Mouse (Mus musculus) NIH3T3 (cell line): Measurements from ENCODE around the gene Galntl5.
"Not testable (repeated sequence)": the region's sequence is repeated elsewhere in the genome, so short reads cannot be mapped to it uniquely, and the experiment has no call there.

Experiments used
- DNase-seq: peaks from one replicate; pipeline ENCODE4 v3.0.0-alpha.2; 2012; ENCODE audit warnings: low read depth

Galntl5 gene

DNA sequence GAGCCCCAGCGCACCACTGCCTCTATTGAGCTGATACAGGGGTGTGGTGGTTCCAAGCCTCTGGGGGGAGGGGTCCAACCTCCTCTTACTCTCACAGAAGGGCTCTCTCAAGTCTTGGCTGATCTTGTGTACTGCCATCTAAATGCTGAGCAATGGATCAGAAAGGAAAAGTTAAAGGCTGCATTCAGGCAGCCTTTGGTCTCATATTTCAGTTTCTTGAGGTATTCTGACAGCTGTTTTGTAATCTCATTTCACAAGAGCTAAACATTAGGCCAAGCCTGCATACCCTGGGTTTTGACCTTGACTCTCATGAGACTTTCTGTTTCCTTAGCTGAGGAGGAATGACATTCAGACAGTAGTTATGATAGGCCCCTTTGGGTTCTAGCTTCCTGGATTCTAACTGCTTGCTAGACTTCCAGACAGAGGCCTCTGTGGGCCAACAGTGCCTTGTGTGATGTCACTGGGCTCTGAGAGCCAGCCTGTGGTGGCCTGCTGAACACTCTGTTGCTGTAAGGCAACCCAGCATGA lies at the start of gene Galntl5:
Gene Galntl5 (plus strand): TSS at position 457 of the 528 bp plus-strand sequence.
- DNase-seq: peak; percentile 50

DNA sequence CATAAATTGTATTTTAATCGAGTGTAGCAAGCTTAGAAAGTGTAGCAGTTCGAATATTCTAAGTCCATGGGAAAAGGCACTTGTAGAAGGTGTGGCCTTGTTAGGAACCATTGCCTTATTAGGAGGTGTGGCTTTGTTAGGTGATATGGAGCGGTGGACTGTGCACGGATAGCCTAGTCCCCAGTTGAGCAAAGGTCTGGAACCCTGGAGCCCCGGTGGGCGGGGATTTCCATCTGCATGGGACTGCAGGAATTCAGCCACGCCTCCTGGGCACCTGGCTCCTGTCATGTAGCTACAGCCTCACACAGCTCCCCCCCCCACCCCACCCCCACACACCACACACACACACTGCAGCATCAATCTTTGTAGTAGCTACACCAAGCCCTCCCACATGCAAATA lies 34.6 kb upstream of the Galntl5 start:
- no peak for DNase-seq

DNA sequence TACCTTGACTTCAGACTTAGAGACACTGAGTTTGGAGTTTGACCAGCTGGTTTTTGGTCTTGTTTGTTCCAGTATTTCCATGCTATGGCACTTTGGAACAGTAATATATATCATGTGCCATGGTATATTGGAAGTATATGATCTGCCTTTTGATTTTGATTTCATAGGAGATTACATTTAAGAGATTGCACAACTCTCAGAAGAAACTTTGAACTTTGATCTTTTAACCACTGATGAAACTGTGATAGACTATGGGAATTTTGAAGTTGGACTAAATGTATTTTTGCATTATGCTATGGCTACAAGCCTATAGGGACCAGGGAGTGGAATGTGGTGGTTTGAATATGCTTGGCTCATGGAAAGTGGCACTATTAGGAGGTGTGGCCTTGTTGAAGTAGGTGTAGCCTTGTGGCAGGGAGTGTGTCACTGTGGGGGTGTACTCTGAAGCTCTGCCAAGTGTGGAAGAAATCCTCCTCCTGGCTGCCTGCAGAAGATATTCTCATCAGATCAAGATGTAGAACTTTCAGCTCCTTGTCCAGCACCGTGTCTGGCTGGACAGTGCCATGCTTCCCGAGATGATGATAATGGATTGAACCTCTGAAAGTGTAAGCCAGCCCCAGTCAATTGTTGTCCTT lies 31.8 kb upstream of the Galntl5 start:
- no peak for DNase-seq

DNA sequence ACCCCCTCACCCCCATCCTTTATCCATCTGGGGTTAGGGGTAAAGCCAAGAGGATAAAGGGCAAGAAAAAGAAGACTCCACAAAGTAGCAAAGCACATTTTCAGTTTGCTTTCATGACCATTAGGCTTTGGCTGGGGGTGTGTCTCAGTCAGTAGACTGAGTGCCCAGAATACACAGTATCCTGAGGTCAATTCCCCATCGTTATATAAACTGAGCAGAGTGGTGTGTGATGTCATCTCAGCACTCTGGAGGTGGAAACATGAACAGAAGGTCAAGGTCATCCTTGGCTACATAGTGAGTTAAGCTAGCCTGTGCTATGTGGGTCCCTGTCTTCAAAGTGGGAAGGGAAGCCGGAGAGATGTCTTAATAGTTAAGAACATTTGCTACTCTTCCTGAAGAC lies 27.8 kb upstream of the Galntl5 start:
- no peak for DNase-seq

DNA sequence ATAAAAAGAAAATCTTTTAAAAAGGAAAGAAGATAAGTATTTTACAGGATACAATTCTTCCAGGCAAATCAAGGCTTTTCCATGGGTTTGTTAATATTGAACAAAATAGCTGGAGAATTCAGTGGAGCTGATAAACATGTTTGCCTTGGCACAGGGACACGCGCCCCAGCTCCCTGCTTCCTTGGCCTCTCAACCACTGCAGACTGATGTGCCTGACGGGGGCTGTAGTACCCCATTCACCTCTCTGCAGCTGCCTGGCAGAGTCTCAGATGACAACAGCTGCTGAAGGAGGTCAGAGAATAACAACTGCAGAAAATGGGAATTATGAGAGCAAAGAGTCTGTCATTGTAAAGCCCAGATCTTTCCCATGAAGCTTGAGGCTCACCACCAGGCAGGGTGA lies 27.3 kb upstream of the Galntl5 start:
- no peak for DNase-seq

DNA sequence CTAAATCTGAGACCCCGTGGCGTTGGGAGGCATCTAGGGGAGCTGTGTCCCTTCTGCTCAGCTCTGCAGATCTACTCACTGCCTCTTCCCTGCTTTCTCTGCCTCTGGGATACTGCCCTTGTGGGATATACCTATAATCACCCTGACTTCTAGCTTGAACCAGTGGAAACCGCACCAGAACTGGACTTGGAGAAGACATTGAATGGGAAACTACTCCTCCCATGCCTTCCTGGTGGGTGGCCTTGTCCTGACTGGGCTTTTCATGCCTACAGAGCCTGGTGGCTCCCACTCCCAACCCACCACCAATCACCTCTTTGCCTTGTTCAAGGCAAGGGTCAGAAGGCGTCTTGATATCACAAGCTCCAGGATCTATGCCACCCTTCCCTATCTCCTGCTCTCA lies 26.4 kb upstream of the Galntl5 start:
- no peak for DNase-seq

DNA sequence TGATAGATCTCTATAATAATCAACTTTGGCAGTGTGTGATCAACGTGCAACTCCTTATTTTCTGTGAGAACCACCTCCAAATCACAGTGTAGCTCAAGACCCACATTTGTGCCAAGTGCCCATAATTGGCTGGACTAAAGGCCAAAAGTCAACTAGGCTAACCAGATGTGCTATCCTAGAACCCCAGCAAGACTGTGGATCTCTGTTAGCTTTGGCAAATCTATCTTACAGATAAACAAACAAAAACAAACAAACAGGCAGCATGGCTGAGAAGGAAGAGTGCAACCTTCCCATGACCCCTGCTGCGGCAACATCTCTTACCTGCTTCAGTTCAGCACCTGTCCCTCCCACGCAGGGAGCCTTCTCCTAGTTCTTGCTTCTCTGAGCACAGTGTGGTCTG lies 25.9 kb upstream of the Galntl5 start:
- no peak for DNase-seq

DNA sequence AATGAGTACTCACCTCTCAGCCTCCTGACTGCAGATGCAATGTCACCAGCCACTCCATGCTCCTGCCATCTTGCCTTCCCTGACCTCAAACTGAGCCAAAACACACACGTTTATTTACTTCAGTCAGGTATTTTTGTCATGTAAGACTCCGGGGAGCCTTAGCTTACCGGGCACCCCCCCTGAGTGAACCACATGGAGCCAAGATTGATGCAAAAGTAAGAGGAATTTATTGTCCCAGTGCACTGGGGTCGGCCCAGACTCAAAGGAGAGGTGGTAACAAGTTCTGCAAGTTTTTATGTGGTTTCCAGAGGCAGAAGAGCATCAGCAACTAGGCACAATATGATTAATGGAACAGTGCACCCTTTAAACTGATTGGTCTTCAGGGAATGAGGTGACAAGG lies 24.1 kb upstream of the Galntl5 start:
- DNase-seq: no peak

DNA sequence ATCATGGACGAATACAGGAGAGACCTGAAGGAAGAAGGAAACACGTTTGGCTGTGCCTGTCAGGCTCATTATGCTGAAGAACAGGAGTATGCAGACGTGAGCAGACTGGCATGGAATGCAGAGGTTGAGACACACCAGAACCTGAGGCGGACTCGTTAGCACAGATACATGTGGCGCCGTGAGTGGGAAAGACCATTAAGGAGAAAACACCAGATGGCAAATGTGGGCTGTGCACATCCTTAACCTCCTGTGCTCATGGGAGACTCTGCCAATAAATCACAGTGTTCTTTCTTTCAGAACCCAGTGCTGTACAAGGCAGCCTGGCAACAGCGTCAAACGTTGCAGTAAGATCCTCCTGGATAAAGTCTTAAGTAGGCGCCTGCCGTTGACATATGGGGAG lies 20.7 kb upstream of the Galntl5 start:
- DNase-seq: no peak

DNA sequence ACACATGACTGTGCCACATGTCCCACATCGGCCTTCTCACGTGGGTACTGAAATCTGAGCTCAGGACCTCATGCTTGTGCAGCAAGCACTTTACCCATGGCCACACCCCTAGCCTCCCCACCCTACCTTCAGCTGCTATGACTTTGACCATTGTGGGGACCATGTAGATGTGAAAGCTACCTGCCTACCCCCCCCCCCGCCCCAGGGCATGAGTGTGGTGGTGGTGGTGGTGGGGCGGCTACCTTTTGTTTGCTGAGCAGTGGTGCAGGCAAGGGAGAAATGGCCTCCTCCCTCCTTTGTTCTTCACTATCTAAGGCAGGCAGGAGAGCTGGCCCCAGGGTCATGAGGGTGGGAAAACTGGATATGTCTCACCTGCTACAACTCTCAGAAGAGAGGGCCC lies 18.3 kb upstream of the Galntl5 start:
- DNase-seq: no peak

DNA sequence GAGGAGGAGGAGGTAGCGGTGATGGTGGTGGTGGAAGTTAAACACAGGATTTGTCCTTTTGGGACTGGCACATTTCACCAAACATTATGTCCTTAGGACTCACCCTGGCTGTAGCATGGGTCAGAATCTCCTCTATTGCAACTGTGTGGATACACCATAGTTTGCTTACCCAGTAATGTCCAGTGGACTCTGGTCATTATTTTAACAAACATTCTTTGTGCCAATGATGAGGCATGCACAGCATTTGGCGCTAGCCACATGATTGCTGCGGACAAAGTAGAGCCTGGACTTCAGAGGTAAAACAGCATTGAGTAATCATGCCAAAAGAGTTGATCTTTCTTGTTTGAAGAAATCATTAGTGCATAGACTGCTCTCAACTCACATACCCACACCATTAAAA lies 17.3 kb upstream of the Galntl5 start:
- no peak for DNase-seq

DNA sequence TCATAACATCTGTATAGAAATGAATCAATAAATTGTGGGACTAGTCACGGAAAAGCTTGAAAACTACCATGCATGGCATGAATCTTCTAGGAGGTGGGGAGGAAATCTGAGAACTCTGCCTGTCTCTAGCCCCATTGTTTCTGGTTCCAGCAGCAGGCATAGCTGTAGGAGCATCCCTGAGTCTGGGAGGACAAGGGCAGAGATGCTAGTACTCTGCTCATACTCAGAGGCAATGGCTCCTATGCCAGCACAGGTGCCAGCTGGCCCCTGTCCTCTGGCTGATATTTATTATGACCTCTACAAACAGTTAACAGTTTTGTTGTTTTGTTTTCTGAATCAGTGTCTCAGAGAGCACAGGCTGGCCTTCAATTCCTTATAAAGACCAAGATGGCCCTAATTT lies 16.9 kb upstream of the Galntl5 start:
- no peak for DNase-seq

DNA sequence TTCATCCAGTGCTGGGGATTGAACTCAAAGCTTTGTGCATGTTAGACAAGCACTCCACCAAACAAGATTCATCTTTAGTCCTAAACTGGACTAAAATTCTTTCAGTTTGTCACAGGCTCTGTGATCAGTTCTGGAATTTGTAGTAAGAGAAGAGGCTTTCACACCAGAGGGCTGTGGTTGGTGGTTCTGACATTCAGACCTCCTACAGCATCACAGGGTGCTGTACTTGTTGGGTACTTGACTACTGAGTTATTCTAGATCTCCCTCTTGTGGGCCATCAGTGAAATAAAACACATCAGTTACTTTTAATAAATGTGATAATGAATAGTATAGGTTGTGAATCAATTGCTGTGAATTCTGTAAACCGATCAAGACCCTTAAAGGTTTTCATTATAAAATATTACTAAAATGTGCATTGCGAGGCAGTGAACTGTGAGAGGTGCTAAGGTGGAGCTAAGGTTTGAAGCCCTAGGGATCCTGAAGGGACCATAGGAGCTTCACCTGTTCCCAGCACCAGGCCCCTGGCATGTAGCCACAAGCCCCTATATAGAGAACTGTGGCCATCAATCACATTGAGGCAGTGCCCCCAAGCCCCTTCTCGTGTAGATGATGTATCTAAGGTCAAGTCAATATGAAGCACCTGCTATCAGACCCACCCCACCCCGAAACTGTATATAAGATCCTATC lies 16.0 kb upstream of the Galntl5 start:
- peak; percentile 22 for DNase-seq

DNA sequence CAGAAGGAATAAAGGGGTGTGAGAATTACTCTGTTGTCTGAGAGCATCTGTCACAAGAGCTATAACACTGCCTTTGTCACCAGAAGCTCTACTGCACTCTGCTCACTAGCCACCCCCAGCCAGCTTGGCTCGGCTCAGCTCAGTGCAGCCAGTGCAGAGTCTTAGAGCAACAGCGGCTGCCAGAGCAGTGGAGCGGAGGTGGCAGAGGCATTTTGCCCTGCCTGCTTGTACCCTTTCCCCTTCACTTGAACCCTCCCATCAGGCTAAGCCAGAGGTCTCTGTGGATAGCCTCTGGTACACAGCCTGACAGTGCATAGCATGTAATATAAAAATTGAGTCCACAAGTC lies 15.5 kb upstream of the Galntl5 start:
- DNase-seq: no peak

DNA sequence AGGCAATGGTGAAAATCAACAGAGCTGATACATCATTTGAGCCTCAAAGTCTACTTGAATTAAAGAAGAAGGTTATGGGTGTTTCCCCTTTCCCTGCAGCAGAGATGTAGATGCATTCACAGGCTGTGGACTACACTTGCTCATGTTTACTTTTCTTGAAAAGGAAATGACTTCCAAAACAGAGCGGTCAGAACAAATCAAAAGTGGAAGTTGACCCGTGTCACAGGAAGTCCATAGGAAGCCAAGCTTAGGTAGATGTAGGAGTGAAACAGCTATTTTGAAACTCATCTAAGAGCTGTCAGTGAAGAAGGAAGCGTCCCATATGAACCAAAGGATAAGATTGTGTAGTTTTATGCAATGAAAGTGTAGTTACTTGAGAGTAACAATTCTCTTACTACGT lies 14.6 kb upstream of the Galntl5 start:
- DNase-seq: no peak

DNA sequence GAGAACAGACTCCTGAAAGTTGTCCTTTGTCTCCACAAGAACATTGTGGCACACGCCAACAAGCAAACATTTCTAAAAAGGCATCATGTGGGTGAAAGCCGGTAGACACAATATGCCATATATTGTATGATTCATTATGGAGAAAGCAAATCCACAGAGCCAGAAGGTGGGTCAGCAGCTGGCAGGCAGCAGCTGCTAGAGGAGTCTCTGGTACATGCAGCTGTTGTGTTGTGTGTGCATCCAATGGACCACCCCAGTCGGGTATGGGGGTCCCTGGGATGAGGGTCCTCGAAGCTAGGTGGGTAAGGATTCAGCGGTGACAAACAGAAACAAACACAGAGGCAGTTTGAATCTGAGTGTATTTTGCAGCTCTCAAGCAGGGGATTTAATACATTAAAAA lies 3.3 kb upstream of the Galntl5 start:
- DNase-seq: not testable (repeated sequence)

DNA sequence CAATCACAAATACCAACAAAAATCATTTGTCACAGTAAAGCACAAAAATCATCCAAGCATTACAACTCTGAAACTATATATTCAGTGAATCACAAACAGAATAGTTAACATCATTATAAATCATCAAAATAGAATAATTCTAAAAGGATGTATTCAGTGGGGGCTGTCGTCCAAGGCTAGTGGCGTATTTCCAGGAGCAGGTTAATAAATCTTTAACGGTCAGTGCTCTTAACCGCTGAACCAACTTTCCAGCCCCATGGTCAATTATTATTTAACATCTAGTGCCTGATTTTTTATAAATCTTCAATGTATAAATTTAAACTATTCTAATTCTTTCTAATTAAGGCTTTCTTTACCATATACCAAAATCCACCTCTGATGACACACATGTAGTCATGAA lies 2.7 kb upstream of the Galntl5 start:
- DNase-seq: not testable (repeated sequence)

DNA sequence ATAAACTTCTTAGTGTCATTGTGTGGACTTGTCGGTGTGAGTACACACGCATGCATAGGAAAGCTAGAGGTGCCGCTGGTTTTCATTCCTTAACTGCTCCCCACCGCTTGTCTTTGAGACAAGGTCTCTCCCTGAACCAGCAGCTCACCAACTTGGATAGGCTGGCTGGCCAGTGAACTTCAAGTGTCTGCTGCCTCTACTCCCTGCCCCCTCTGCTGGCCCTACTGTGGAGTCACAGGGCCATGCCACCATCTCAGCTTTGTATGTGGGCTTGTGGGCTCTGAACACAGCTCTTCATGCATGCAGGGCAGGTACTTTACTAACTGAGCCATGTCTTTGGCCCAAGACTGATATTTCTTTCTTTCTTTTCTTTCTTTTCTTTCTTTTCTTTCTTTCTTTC lies 2.0 kb upstream of the Galntl5 start:
- DNase-seq: peak; percentile 17

DNA sequence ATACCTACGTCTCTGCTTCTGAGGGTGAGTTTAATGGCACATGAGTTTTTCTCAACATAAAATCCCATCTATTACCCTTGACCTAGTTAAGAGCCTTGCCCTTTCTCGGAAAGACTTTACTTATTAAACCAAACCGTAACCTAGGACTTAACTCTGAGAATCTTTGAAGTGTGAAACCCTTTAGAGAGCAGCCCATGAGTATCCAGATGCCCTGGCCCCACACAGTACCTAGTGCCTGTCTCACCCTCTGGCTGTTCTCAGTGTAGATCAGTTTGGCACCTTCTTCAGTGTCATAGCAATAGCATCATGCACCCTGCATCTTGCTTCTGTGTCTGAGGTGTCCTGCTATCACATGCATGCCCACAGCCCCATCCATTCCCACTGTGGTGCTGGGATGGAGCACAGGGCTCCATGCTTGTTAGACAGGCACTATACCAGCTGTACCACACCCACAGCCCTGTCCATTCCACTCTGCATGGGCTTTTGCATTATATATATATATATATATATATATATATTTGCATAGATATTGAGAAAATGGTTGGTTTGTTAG lies 1.2 kb upstream of the Galntl5 start:
- DNase-seq: no peak

DNA sequence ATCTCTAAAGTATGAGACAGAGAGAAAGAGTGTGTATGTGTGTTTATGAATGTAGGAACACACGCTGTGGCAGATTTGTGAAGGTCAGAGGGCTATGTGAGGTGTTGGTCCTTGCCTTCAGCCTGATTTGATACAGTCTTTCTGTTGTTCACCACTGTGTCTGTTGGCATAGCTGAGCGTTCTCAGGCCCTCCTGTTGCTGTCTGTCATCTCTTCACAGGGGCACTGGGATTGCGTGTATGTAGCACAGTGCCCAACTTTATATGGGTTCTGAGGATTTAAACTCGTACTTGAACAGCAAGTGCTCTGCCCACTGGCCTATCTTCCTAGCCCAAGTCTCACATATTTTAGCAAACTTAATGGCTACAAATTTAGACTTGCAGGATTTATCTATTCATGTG lies 2.3 kb downstream of the Galntl5 start:
- DNase-seq: no peak

DNA sequence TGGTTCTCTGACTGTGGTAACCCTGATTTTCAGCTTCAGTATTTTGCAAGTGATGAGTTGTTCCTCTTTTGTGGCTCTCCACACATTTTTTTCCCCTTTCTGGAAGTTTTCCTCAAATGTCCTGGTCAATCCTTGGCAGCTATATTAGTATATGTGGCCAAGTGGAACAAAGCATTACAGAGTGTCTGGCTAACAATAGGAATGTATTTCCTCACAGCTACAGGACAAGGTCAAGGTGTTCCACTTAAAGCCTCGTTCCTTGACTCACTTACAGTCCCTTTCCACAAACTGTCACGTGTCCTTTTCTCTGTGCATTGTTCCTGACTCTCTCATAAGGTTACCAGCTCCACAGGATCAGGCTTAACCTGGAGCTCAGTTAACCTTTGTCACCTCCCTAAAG lies 3.3 kb downstream of the Galntl5 start:
- peak; percentile 25 for DNase-seq

DNA sequence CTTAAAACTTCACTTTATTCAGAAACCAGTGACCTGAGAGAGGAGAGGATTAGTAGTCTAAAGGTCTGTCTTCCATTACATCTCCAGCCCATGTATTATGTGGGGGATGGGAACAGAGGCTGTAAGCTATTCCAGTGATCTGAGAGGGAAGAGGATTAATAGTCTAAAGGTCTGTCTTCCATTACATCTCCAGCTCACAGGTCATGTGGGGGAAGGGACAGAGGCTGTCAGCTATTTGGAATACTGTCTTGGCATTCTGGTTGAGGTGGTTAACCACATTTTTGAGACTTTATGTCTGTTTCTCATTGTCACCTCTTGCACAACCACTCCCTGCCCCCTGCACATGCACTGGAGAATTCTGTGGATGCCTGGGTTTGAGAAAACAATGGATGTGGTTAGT lies 6.5 kb downstream of the Galntl5 start:
- peak; percentile 50 for DNase-seq

DNA sequence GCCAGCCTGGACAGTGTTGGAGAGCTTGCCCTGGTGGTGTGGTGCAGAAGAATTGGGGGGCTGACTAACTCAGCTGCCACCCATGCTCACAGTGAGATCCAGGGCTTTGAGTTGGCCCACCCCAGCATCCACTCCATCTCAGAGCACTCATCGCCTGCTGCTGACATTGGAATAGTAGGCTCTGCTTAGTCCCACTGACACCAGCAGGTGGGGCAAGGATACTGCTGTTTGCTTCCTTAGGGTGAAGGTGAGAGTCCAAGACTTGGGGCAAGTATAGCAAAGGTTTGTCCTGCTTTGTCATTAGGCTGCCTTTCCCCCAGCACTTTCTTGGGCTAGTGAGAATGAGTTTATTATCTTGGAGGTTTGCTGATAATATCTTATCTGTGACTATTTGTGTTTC lies 7.5 kb downstream of the Galntl5 start:
- peak; percentile 52 for DNase-seq

DNA sequence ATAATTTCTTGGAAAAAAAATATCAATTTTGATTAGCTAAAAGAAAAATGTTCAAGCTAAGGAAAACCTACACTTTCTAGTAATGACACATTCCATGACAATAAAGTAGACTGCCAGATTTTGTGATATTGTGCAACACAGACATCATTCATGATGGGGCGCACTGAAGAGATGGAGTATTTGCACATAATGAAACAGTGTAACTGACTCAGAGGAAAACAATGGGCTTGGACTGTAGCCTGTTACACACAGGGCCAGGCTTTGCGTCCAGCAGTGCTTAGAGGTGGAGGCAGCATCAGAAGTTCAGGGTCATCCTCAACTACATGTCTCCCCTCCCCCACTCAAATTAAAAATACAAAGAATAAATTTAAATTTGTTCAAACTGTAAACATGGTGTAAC lies 9.3 kb downstream of the Galntl5 start:
- peak; percentile 61 for DNase-seq
